Mouse (Mus musculus): Measurements from ENCODE around the gene Gm8180. TPM values are rescaled to one million over a fixed set of nuclear protein-coding genes. Genes with fewer than 3 reads are reported as not detected.
"Not testable (repeated sequence)": the region's sequence is repeated elsewhere in the genome, so short reads cannot be mapped to it uniquely, and the experiment has no call there.

The Gm8180 gene
- total and polyA plus RNA-seq, 3 experiments: not detected

DNA sequence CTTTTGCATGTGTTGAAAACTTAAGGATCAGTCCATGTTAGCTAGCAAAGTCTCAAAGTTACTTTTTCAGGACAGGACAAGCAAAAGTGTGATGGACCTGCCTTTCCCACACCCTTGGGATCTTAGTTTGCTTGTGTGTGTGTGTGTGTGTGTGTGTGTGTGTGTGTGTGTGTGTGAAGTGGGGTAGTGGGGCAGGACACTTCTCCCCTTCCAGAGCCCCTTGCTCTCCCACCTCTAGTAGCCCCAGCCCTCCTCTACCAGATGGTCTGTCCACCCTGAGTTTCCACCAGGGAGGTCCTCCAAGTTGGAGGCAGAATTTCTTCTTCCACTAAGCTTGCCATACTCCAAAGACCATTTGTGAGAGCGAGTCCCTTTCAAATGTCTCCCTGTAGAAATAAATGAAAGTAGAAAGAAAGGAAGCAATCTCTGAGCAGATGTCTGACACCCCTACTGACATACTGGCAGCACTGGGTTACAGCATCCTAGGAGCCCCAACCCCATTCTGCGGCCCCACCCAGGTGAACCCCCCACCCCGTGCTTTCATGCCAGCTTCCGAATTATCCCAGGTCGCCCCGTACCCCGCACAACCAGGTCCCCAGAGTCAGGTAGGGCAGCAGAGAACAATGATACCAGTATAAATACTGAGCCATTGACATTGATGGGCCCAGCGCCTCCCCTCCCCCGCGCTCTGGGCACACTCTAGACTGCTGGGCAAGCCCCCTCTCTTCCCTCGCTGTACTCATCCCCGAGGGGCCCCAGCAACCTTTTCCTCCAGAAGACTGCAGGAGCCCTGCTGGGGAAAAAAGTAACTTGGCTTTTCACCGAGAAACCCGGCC lies 11.7 kb upstream of the Gm8180 start:
- H3K36me3 ChIP-seq (ENCODE audit: control insufficient read depth in 1 of 2, insufficient read depth in 2 of 2, low read length in 2 of 2): no peaks in the 10 kb centered on the region
- H3K79me2 ChIP-seq (ENCODE audit: control insufficient read depth, insufficient read depth, low read length, poor library complexity): no peaks in the 10 kb centered on the region
- H3K4me3 ChIP-seq (ENCODE audit: control insufficient read depth in 1 of 2, insufficient read depth in 1 of 2, low read depth in 2 of 2, low read length in 2 of 2): no peak overlapping the region
- no peak for DNase-seq (ENCODE audit: low read depth, low spot score)
- no peak overlapping the region for H3K9ac ChIP-seq (ENCODE audit: control insufficient read depth, low read depth, low read length, poor library complexity, severe bottlenecking)
- TF ChIP-seq TCF12 (IDR thresholded peaks at IDR 0.05; ENCODE audit: low read depth, low read length) (no peak), GABPA (IDR thresholded peaks at IDR 0.05; ENCODE audit: low read depth, low read length) (no peak), USF2 (IDR thresholded peaks at IDR 0.05; ENCODE audit: borderline replicate concordance in 1 of 2, insufficient read depth in 1 of 2, low read depth in 1 of 2, low read length in 2 of 2) (no peak), TAL1 (IDR thresholded peaks at IDR 0.05; ENCODE audit: low read length) (no peak), POLR2A (IDR thresholded peaks at IDR 0.05; ENCODE audit: control insufficient read depth in 1 of 2, insufficient read depth in 1 of 2, low read depth in 1 of 2, low read length in 2 of 2, poor library complexity in 1 of 2) (no peak), UBTF (IDR thresholded peaks at IDR 0.05; ENCODE audit: borderline replicate concordance, insufficient read depth, low read depth, low read length) (no peak), TBP (IDR thresholded peaks at IDR 0.05; ENCODE audit: low read depth, low read length) (no peak), MXI1 (IDR thresholded peaks at IDR 0.05; ENCODE audit: low read depth, low read length) (no peak), HCFC1 (IDR thresholded peaks at IDR 0.05; ENCODE audit: low read depth, low read length) (no peak), SMC3 (IDR thresholded peaks at IDR 0.05; ENCODE audit: low read depth, low read length) (no peak), E2F4 (IDR thresholded peaks at IDR 0.05; ENCODE audit: borderline replicate concordance, low read depth, low read length) (no peak), RCOR1 (IDR thresholded peaks at IDR 0.05; ENCODE audit: low read depth, low read length) (no peak), POLR2AphosphoS5 (IDR thresholded peaks at IDR 0.05; ENCODE audit: borderline replicate concordance, low read depth, low read length) (no peak), MAFK (IDR thresholded peaks at IDR 0.05; ENCODE audit: borderline replicate concordance, low read depth, low read length) (no peak), ZNF384 (IDR thresholded peaks at IDR 0.05; ENCODE audit: low read depth, low read length) (no peak), MAX (IDR thresholded peaks at IDR 0.05; ENCODE audit: low read length) (no peak), GATA1 (IDR thresholded peaks at IDR 0.05; ENCODE audit: low read depth, low read length) (no peak)
- H3K4me1 ChIP-seq (ENCODE audit: control insufficient read depth in 1 of 2, insufficient read depth in 2 of 2, low read length in 2 of 2): no peaks in the 10 kb centered on the region
- H3K27me3 ChIP-seq (ENCODE audit: control insufficient read depth in 1 of 2, insufficient read depth in 2 of 2, low read length in 2 of 2): no peaks in the 10 kb centered on the region
- H3K27ac ChIP-seq (ENCODE audit: control insufficient read depth, low read depth, low read length): no peak overlapping the region
- no peaks in the 10 kb centered on the region for H3K9me3 ChIP-seq (replicated peaks; ENCODE audit: insufficient read depth, low read length)

DNA sequence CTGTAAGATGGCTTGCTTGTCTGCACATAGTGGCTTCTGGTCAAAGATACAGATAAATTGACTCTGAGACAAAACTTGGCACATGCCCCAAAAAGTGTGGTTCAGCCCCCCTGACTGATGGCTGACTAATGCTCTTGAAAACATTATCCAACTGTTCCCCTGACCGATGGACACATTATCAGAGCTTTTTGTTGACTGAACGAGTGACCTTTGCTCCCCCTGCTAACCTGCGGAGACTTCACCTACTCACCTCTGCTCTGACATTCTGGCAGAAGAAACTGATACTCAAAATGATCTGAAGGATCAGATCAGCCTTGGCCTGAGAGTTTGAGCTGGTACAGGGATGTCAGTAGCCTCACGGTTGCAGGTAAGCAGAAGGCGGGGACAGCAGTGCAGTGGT lies 9.3 kb upstream of the Gm8180 start:
- DNase-seq (ENCODE audit: low read depth, low spot score); H3K79me2 ChIP-seq (ENCODE audit: control insufficient read depth, insufficient read depth, low read length, poor library complexity); H3K27me3 ChIP-seq (ENCODE audit: control insufficient read depth in 1 of 2, insufficient read depth in 2 of 2, low read length in 2 of 2); H3K36me3 ChIP-seq (ENCODE audit: control insufficient read depth in 1 of 2, insufficient read depth in 2 of 2, low read length in 2 of 2); H3K27ac ChIP-seq (ENCODE audit: control insufficient read depth, low read depth, low read length); H3K4me3 ChIP-seq (ENCODE audit: control insufficient read depth in 1 of 2, insufficient read depth in 1 of 2, low read depth in 2 of 2, low read length in 2 of 2); H3K9ac ChIP-seq (ENCODE audit: control insufficient read depth, low read depth, low read length, poor library complexity, severe bottlenecking); H3K9me3 ChIP-seq (replicated peaks; ENCODE audit: insufficient read depth, low read length); H3K4me1 ChIP-seq (ENCODE audit: control insufficient read depth in 1 of 2, insufficient read depth in 2 of 2, low read length in 2 of 2): not testable (repeated sequence)

DNA sequence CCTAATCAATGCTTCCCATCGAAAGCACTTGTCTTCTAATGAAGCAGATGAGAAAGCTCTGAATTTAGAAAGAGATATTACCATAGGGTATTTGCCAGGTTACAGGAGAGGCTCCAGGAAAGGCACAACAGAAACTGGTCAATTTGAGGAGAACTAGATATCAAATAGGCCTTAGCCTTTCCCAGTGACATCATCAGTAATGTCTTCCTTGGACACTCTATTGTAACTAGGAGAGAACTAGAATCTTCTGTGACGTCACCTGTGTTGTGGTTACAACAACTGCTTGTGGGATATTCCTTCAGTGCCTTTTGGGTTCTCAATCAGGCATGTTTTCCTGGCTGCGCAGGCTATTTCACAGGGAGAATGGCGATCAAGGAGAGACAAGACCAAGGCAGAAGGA lies 37.0 kb downstream of the Gm8180 start, which contains the start of gene Gm6526:
Gene Gm6526 (plus strand): TSS at position 301 of the 400 bp plus-strand sequence.
- not testable (repeated sequence) for H3K79me2 ChIP-seq (ENCODE audit: control insufficient read depth, insufficient read depth, low read length, poor library complexity); H3K9me3 ChIP-seq (replicated peaks; ENCODE audit: insufficient read depth, low read length); H3K4me1 ChIP-seq (ENCODE audit: control insufficient read depth in 1 of 2, insufficient read depth in 2 of 2, low read length in 2 of 2); H3K27ac ChIP-seq (ENCODE audit: control insufficient read depth, low read depth, low read length); H3K36me3 ChIP-seq (ENCODE audit: control insufficient read depth in 1 of 2, insufficient read depth in 2 of 2, low read length in 2 of 2); H3K27me3 ChIP-seq (ENCODE audit: control insufficient read depth in 1 of 2, insufficient read depth in 2 of 2, low read length in 2 of 2); H3K9ac ChIP-seq (ENCODE audit: control insufficient read depth, low read depth, low read length, poor library complexity, severe bottlenecking); DNase-seq (ENCODE audit: low read depth, low spot score); H3K4me3 ChIP-seq (ENCODE audit: control insufficient read depth in 1 of 2, insufficient read depth in 1 of 2, low read depth in 2 of 2, low read length in 2 of 2)

Measured in MEL (cell line).